18 mouse cellular contexts compared by ENCODE assay signal in genomic region chr14:16746982-16747578, GRCm38 (mm10).
DNase-seq lines count a peak whose midpoint lies in the region; ATAC-seq and TF ChIP-seq lines count a peak whose summit lies in the region.
"Had no signal": no experiment of that assay in that cellular context is flagged by ENCODE, and none has a peak within 500 bp of the region (broad histone marks: within the 10 kb centered on the region; RNA-seq: fewer than 3 reads in every experiment).

No protein-coding gene starts in this region.

- no peak overlapping the region for H3K9ac ChIP-seq in embryonic facial prominence, embryonic 14.5 days (ENCODE audit: low read depth, low read length)
- no peak overlapping the region for H3K9ac ChIP-seq in stomach, postnatal 0 days (ENCODE audit: low read length)
- H3K9ac ChIP-seq: embryonic facial prominence, embryonic 13.5 days; forebrain, embryonic 13.5 days; forebrain, postnatal 0 days; heart, embryonic 15.5 days; hindbrain, embryonic 13.5 days had no signal

- TF ChIP-seq EP300 in stomach, postnatal 0 days (optimal IDR thresholded peaks at IDR 0.05) = no peak

- intact Hi-C loops in left cerebral cortex, adult 2 months (cut with DNase I) = loop anchor here (5.0 to 10.0 kb wide), 2 partner anchors 315 to 768 kb away; no protein-coding TSS in a partner anchor
- intact Hi-C loops in left cerebral cortex, postnatal 10 days (cut with DNase I) = no loop called here

- H3K27ac ChIP-seq in embryonic facial prominence, embryonic 14.5 days (replicated peaks; ENCODE audit: low read depth, low read length) = no peak overlapping the region
- H3K27ac ChIP-seq in embryonic facial prominence, embryonic 10.5 days (replicated peaks) = no peak overlapping the region
- peak overlapping the region; percentile 72 for H3K27ac ChIP-seq in left cerebral cortex, adult 2 months
- H3K27ac ChIP-seq in stomach, postnatal 0 days (replicated peaks) = no peak overlapping the region
- H3K27ac ChIP-seq: embryonic facial prominence, embryonic 13.5 days; forebrain, embryonic 13.5 days; heart, embryonic 15.5 days; hindbrain, embryonic 13.5 days had no signal

- no peak overlapping the region for H3K4me3 ChIP-seq in embryonic facial prominence, embryonic 14.5 days (ENCODE audit: low read depth, low read length)
- H3K4me3 ChIP-seq in embryonic facial prominence, embryonic 10.5 days = no peak overlapping the region
- H3K4me3 ChIP-seq in left cerebral cortex, adult 2 months = no peak overlapping the region
- H3K4me3 ChIP-seq in stomach, postnatal 0 days (ENCODE audit: low read depth, low read length) = no peak overlapping the region
- H3K4me3 ChIP-seq: embryonic facial prominence, embryonic 13.5 days; forebrain, embryonic 13.5 days; heart, embryonic 15.5 days; hindbrain, embryonic 13.5 days had no signal

- 65% methylated on average over 2 of the region's 2 CpGs for WGBS in embryonic facial prominence, embryonic 14.5 days
- 80% methylated on average over 2 of the region's 2 CpGs for WGBS in embryonic facial prominence, embryonic 10.5 days
- 34% methylated on average over 2 of the region's 2 CpGs for whole genome bisulfite sequencing in stomach, postnatal 0 days

- no peaks in the 10 kb centered on the region for H3K27me3 ChIP-seq in embryonic facial prominence, embryonic 14.5 days (replicated peaks; ENCODE audit: control insufficient read depth, insufficient read depth, low read length)
- no peaks in the 10 kb centered on the region for H3K27me3 ChIP-seq in embryonic facial prominence, embryonic 10.5 days (replicated peaks; ENCODE audit: low read depth, poor library complexity, severe bottlenecking)
- H3K27me3 ChIP-seq in stomach, postnatal 0 days (ENCODE audit: control insufficient read depth, insufficient read depth, low read length) = no peaks in the 10 kb centered on the region
- H3K27me3 ChIP-seq: embryonic facial prominence, embryonic 13.5 days; heart, embryonic 15.5 days; hindbrain, embryonic 13.5 days had no signal

- no peaks in the 10 kb centered on the region for H3K4me1 ChIP-seq in embryonic facial prominence, embryonic 14.5 days (ENCODE audit: control insufficient read depth, insufficient read depth, low read length)
- no peaks in the 10 kb centered on the region for H3K4me1 ChIP-seq in embryonic facial prominence, embryonic 10.5 days
- no peaks in the 10 kb centered on the region for H3K4me1 ChIP-seq in stomach, postnatal 0 days (replicated peaks; ENCODE audit: control insufficient read depth, insufficient read depth)
- H3K4me1 ChIP-seq: embryonic facial prominence, embryonic 13.5 days; forebrain, embryonic 13.5 days; heart, embryonic 15.5 days; hindbrain, embryonic 13.5 days had no signal

- H3K36me3 ChIP-seq in embryonic facial prominence, embryonic 14.5 days (ENCODE audit: control insufficient read depth, insufficient read depth, low read length) = no peaks in the 10 kb centered on the region
- H3K36me3 ChIP-seq in embryonic facial prominence, embryonic 10.5 days (replicated peaks) = no peaks in the 10 kb centered on the region
- no peaks in the 10 kb centered on the region for H3K36me3 ChIP-seq in stomach, postnatal 0 days (ENCODE audit: control insufficient read depth, insufficient read depth, low read length)
- H3K36me3 ChIP-seq: embryonic facial prominence, embryonic 13.5 days; heart, embryonic 15.5 days; hindbrain, embryonic 13.5 days had no signal

- no peak overlapping the region for H3K4me2 ChIP-seq in embryonic facial prominence, embryonic 14.5 days (ENCODE audit: low read depth, low read length)
- no peak overlapping the region for H3K4me2 ChIP-seq in stomach, postnatal 0 days (replicated peaks; ENCODE audit: low read depth)
- H3K4me2 ChIP-seq: embryonic facial prominence, embryonic 13.5 days; forebrain, embryonic 13.5 days; heart, embryonic 15.5 days; hindbrain, embryonic 13.5 days had no signal

- no peaks in the 10 kb centered on the region for H3K9me3 ChIP-seq in embryonic facial prominence, embryonic 14.5 days (ENCODE audit: control insufficient read depth, low read length)
- H3K9me3 ChIP-seq in embryonic facial prominence, embryonic 10.5 days = no peaks in the 10 kb centered on the region
- H3K9me3 ChIP-seq in stomach, postnatal 0 days (ENCODE audit: control insufficient read depth, low read length) = no peaks in the 10 kb centered on the region
- H3K9me3 ChIP-seq: embryonic facial prominence, embryonic 13.5 days; forebrain, embryonic 13.5 days; heart, embryonic 15.5 days; hindbrain, embryonic 13.5 days had no signal

- DNase-seq in embryonic facial prominence, embryonic 14.5 days (ENCODE audit: low spot score) = peak; percentile 58
- DNase-seq in embryonic facial prominence, embryonic 10.5 days (ENCODE audit: low spot score) = no peak
- no peak for DNase-seq in left cerebral cortex, adult 2 months (ENCODE audit: extremely low spot score in 1 of 2, low spot score in 2 of 2)
- no peak for DNase-seq in left cerebral cortex, postnatal 10 days (ENCODE audit: extremely low spot score in 1 of 2, low spot score in 2 of 2)
- peak; percentile 29 for DNase-seq in right cerebral cortex, adult 18-20 months
- no peak for DNase-seq in right cerebral cortex, postnatal 25 days
- DNase-seq in stomach, postnatal 0 days (ENCODE audit: low spot score) = no peak
- DNase-seq: adrenal gland, postnatal 10 days; cerebellum, adult 11-12 months; cerebellum, adult 9-10 months; cerebellum, postnatal 25 days; forebrain, postnatal 0 days; gastrocnemius, postnatal 36 days; heart, postnatal 14 days had no signal

- no peak for TF ChIP-seq CTCF in left cerebral cortex, adult 2 months (IDR thresholded peaks at IDR 0.05)
- TF ChIP-seq CTCF in stomach, postnatal 0 days (IDR thresholded peaks at IDR 0.05; ENCODE audit: low read depth) = no peak

- peak; percentile 55; the same call in 1 of the 2 replicates for ATAC-seq in embryonic facial prominence, embryonic 14.5 days (ENCODE audit: low read depth)
- ATAC-seq in stomach, postnatal 0 days (ENCODE audit: low FRiP score, low TSS enrichment) = no peak
- ATAC-seq: forebrain, embryonic 13.5 days; forebrain, postnatal 0 days had no signal

Comparison
In these comparisons a context has a peak if more than half of its experiments do, and no peak if none do; other contexts are left out.
1. DNase-seq: peak in embryonic facial prominence, embryonic 14.5 days (single experiment) and right cerebral cortex, adult 18-20 months (single experiment); none in embryonic facial prominence, embryonic 10.5 days (single experiment), left cerebral cortex, adult 2 months (0 of 2), left cerebral cortex, postnatal 10 days (0 of 2), right cerebral cortex, postnatal 25 days (single experiment) and stomach, postnatal 0 days (single experiment).